In the genomic region with DNA sequence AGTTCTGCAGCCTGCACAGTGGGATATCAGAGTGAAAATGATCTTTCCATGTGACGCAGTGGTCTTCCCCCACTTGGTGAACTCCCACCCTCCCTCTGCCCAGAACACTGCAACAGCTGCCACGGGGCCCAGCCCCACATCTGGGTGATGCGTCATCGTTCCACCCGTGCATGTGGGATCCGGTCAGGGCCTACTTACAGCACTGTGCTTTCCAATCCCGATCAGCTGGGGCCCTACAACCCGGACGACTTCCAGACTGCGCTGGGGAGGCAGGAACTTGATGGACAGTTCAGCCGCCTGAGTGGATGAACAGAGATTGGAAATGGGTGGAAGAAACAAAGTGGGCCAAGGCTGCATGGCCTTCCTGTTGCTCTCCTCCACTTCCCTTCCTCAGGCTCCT, we compare ENCODE assay signal across 25 mouse cellular contexts. TPM values are rescaled to one million over a fixed set of nuclear protein-coding genes. Genes with fewer than 3 reads are reported as not detected.
"Had no signal": no experiment of that assay in that cellular context is flagged by ENCODE, and none has a peak within 500 bp of the region (broad histone marks: within the 10 kb centered on the region; RNA-seq: fewer than 3 reads in every experiment).

No protein-coding gene starts in this region.

- H3K4me3 ChIP-seq: heart, adult 2 months; heart, embryonic 12.5 days; hindbrain, embryonic 10.5 days; hindbrain, embryonic 12.5 days; intestine, embryonic 15.5 days; layer of hippocampus, adult 2 months; left cerebral cortex, adult 2 months; limb, embryonic 15.5 days; liver, embryonic 12.5 days had no signal

- H3K27ac ChIP-seq: heart, adult 2 months; hindbrain, embryonic 10.5 days; hindbrain, embryonic 12.5 days; hindbrain, embryonic 14.5 days; intestine, embryonic 15.5 days; layer of hippocampus, adult 2 months; left cerebral cortex, adult 2 months; limb, embryonic 15.5 days; liver, embryonic 12.5 days; liver, embryonic 14.5 days had no signal

- H3K4me2 ChIP-seq: heart, embryonic 12.5 days; hindbrain, embryonic 12.5 days; hindbrain, embryonic 14.5 days; intestine, embryonic 15.5 days; limb, embryonic 15.5 days; liver, embryonic 12.5 days had no signal

- H3K9ac ChIP-seq: heart, embryonic 12.5 days; hindbrain, embryonic 12.5 days; hindbrain, embryonic 14.5 days; intestine, embryonic 15.5 days; limb, embryonic 15.5 days; liver, embryonic 12.5 days; liver, embryonic 14.5 days had no signal

- ATAC-seq: hindbrain, embryonic 16.5 days; inflammation-experienced regulatory T-cells, adult 6 months; intestine, embryonic 15.5 days; intestine, postnatal 0 days; liver, embryonic 12.5 days had no signal

- DNase-seq: gastrocnemius, postnatal 14 days; gastrocnemius, postnatal 36 days; heart, postnatal 4 days; kidney, adult 18-20 months; kidney, adult 8-10 months; kidney, postnatal 10 days; kidney, postnatal 25 days; kidney, postnatal 4 days had no signal

- H3K27me3 ChIP-seq: heart, embryonic 12.5 days; hindbrain, embryonic 12.5 days; intestine, embryonic 15.5 days; limb, embryonic 15.5 days; liver, embryonic 12.5 days had no signal

- H3K9me3 ChIP-seq: heart, embryonic 12.5 days; hindbrain, embryonic 10.5 days; hindbrain, embryonic 12.5 days; intestine, embryonic 15.5 days; limb, embryonic 15.5 days; liver, embryonic 12.5 days had no signal

RNA-seq across cellular contexts. Expression of gene Gm9970, which starts 16.6 kb away (rescaled TPM):
- polyA plus RNA-seq: frontal cortex, adult 2 months; inflammation-experienced regulatory T-cells, adult 6 months; intestine, embryonic 15.5 days; liver, adult 2 months; liver, embryonic 12.5 days; liver, embryonic 16.5 days had no signal
